Mouse (Mus musculus): ENCODE measurements around the gene Trim3.

The Trim3 gene

GRCm38 (mm10) chr7:105611767-105612166, 21.6 kb downstream of the Trim3 start:
- DNase-seq (ENCODE audit: low spot score in 2 of 2): no peak

- no peak for DNase-seq (ENCODE audit: low spot score in 2 of 2)
Observed at GRCm38 (mm10) chr7:105608467-105608866, 24.9 kb downstream of the Trim3 start.

GRCm38 (mm10) chr7:105602860-105603623, 30.3 kb downstream of the Trim3 start:
- peak; percentile 52 to 53 for DNase-seq (ENCODE audit: low spot score in 2 of 2)

GRCm38 (mm10) chr7:105590097-105590496, 43.3 kb downstream of the Trim3 start:
- DNase-seq (ENCODE audit: low spot score in 2 of 2): no peak

- DNase-seq (ENCODE audit: low spot score in 2 of 2): no peak
Observed at GRCm38 (mm10) chr7:105588325-105588912, 45.0 kb downstream of the Trim3 start.

GRCm38 (mm10) chr7:105581959-105582358, 51.4 kb downstream of the Trim3 start:
- no peak for DNase-seq (ENCODE audit: low spot score in 2 of 2)

GRCm38 (mm10) chr7:105581094-105581703, 52.2 kb downstream of the Trim3 start, which contains the start of gene Apbb1:
TSS of gene Apbb1 (minus strand) at chr7:105581653.
- peak; percentile 67 to 69 for DNase-seq (ENCODE audit: low spot score in 2 of 2)

- DNase-seq (ENCODE audit: low spot score in 2 of 2): no peak
Observed at GRCm38 (mm10) chr7:105580627-105581089, 52.7 kb downstream of the Trim3 start.

GRCm38 (mm10) chr7:105578481-105578880, 54.9 kb downstream of the Trim3 start:
- DNase-seq (ENCODE audit: low spot score in 2 of 2): no peak

- no peak for DNase-seq (ENCODE audit: low spot score in 2 of 2)
Observed at GRCm38 (mm10) chr7:105577377-105577871, 55.9 kb downstream of the Trim3 start.

- DNase-seq (ENCODE audit: low spot score in 2 of 2): no peak
Observed at GRCm38 (mm10) chr7:105576166-105576748, 57.1 kb downstream of the Trim3 start.

GRCm38 (mm10) chr7:105574537-105574936, 58.8 kb downstream of the Trim3 start:
- DNase-seq (ENCODE audit: low spot score in 2 of 2): no peak

GRCm38 (mm10) chr7:105572949-105573348, 60.4 kb downstream of the Trim3 start:
- no peak for DNase-seq (ENCODE audit: low spot score in 2 of 2)

- DNase-seq (ENCODE audit: low spot score in 2 of 2): no peak
Observed at GRCm38 (mm10) chr7:105570756-105571155, 62.6 kb downstream of the Trim3 start.

- DNase-seq (ENCODE audit: low spot score in 2 of 2): no peak
Observed at GRCm38 (mm10) chr7:105569512-105570496, 63.6 kb downstream of the Trim3 start.

GRCm38 (mm10) chr7:105568988-105569471, 64.3 kb downstream of the Trim3 start:
- DNase-seq (ENCODE audit: low spot score in 2 of 2): peak; percentile 60 to 74

- DNase-seq (ENCODE audit: low spot score in 2 of 2): no peak
Observed at GRCm38 (mm10) chr7:105568583-105568982, 64.8 kb downstream of the Trim3 start.

GRCm38 (mm10) chr7:105565071-105565836, 68.1 kb downstream of the Trim3 start:
- DNase-seq (ENCODE audit: low spot score in 2 of 2): no peak

GRCm38 (mm10) chr7:105563367-105563766, 70.0 kb downstream of the Trim3 start:
- DNase-seq (ENCODE audit: low spot score in 2 of 2): no peak

- DNase-seq (ENCODE audit: low spot score in 2 of 2): no peak
Observed at GRCm38 (mm10) chr7:105562317-105562716, 71.1 kb downstream of the Trim3 start.
